Mouse (Mus musculus) lung, postnatal 0 days (tissue): ENCODE measurements at regions not wholly inside any gene's neighbourhood (a gene's known extent, or its start where the extent isn't known, plus 50 kb on each side); places are given as distances from the start of the nearest gene placed in this dataset.

ENCODE experiments used
- ATAC-seq: fragments of 200-750 bp; cut with Nextera tagmentation; 2 replicates; pipeline ENCODE4 v1.8.0; 2017; ENCODE audit warnings: moderate library complexity
- DNase-seq: peaks from one replicate; pipeline ENCODE4 v3.0.0-alpha.2; 2016; ENCODE audit warnings: low spot score
- H3K27ac ChIP-seq: fragments of 300-500 bp; sonication (generic); 2 replicates; pipeline ENCODE4 v1.5.1; 2014; ENCODE audit warnings: antibody characterized with exemption, mild to moderate bottlenecking, low read length, mixed read lengths
- H3K27me3 ChIP-seq: fragments of 300-500 bp; sonication (generic); replicated peaks from 2 replicates; pipeline ENCODE4 v1.6.1; 2014; ENCODE audit warnings: low read length, mixed read lengths; ENCODE audit not compliant: insufficient read depth
- H3K36me3 ChIP-seq: fragments of 300-500 bp; sonication (generic); 2 replicates; pipeline ENCODE4 v1.6.1; 2014; ENCODE audit warnings: low read length, mixed read lengths; ENCODE audit not compliant: insufficient read depth
- H3K4me1 ChIP-seq: fragments of 300-500 bp; sonication (generic); 2 replicates; pipeline ENCODE4 v1.6.1; 2014; ENCODE audit warnings: antibody characterized with exemption, low read depth, low read length, mixed read lengths; ENCODE audit not compliant: insufficient read depth
- H3K4me2 ChIP-seq: fragments of 300-500 bp; sonication (generic); replicated peaks from 2 replicates; pipeline ENCODE4 v1.6.1; 2014; ENCODE audit warnings: low read depth, mild to moderate bottlenecking, low read length, moderate library complexity, mixed read lengths
- H3K4me3 ChIP-seq: fragments of 300-500 bp; sonication (generic); 2 replicates; pipeline ENCODE4 v1.5.1; 2014; ENCODE audit warnings: low read depth, low read length
- H3K9ac ChIP-seq: fragments of 300-500 bp; sonication (generic); replicated peaks from 2 replicates; pipeline ENCODE4 v1.6.1; 2014; ENCODE audit warnings: low read depth, mild to moderate bottlenecking
- H3K9me3 ChIP-seq: fragments of 300-500 bp; sonication (generic); 2 replicates; pipeline ENCODE4 v1.6.1; 2016; ENCODE audit warnings: low read length, mixed read lengths
- CTCF ChIP-seq: IDR thresholded peaks from 2 replicates; pipeline ENCODE4 v1.5.1; 2016; ENCODE audit warnings: antibody characterized with exemption, mild to moderate bottlenecking
- EP300 ChIP-seq: IDR thresholded peaks from 2 replicates; pipeline ENCODE4 v1.6.1; 2016; ENCODE audit warnings: antibody characterized with exemption, mild to moderate bottlenecking, control low read depth
- WGBS: fragments of 180-500 bp; shearing (Covaris S2); extraction: QIAGEN DNeasy Blood & Tissue Kit; methylation state at CpG from one replicate; pipeline ENCODE4 v1.1.7; 2014; 5-methylcytosine and 5-hydroxymethylcytosine counted together

- H3K4me1 ChIP-seq: no peaks in the 10 kb centered on the region
- H3K36me3 ChIP-seq: no peaks in the 10 kb centered on the region
- DNase-seq (no peak), ATAC-seq (no peak)
- no peak overlapping the region for H3K4me2 ChIP-seq
- no peak overlapping the region for H3K9ac ChIP-seq
- TF ChIP-seq CTCF (no peak), EP300 (no peak)
- H3K27me3 ChIP-seq: no peaks in the 10 kb centered on the region
- no peaks in the 10 kb centered on the region for H3K9me3 ChIP-seq
- no peak overlapping the region for H3K4me3 ChIP-seq
- 63% methylated on average over 3 of the region's 3 CpGs for WGBS
- H3K27ac ChIP-seq: no peak overlapping the region
These were observed 572.9 kb upstream of the Vstm2b start for GRCm38 (mm10) chr7:40325188-40325705.

GRCm38 (mm10) chr7:40332455-40332854 lies 565.7 kb upstream of the Vstm2b start:
- DNase-seq: no peak
- Histone ChIP-seq H3K4me1 (no peaks in the 10 kb centered on the region), H3K27me3 (no peaks in the 10 kb centered on the region), H3K36me3 (no peaks in the 10 kb centered on the region), H3K27ac (no peak overlapping the region), H3K4me3 (no peak overlapping the region), H3K4me2 (no peak overlapping the region), H3K9ac (no peak overlapping the region), H3K9me3 (no peaks in the 10 kb centered on the region)
- no peak for ATAC-seq
- WGBS: 54% methylated on average over 4 of the region's 4 CpGs
- TF ChIP-seq CTCF: no peak
- no peak for TF ChIP-seq EP300

GRCm38 (mm10) chr7:40352306-40352705 lies 545.8 kb upstream of the Vstm2b start:
- DNase-seq (no peak), ATAC-seq (no peak)
- Histone ChIP-seq H3K27me3 (no peaks in the 10 kb centered on the region), H3K27ac (no peak overlapping the region), H3K36me3 (no peaks in the 10 kb centered on the region), H3K4me3 (no peak overlapping the region), H3K4me2 (no peak overlapping the region), H3K4me1 (no peaks in the 10 kb centered on the region), H3K9ac (no peak overlapping the region), H3K9me3 (no peaks in the 10 kb centered on the region)
- TF ChIP-seq EP300 (no peak), CTCF (no peak)
- WGBS: 42% methylated on average over 4 of the region's 4 CpGs

GRCm38 (mm10) chr7:40362719-40363118 lies 535.4 kb upstream of the Vstm2b start:
- no peak overlapping the region for H3K4me3 ChIP-seq
- ATAC-seq (no peak), DNase-seq (no peak)
- H3K4me2 ChIP-seq: no peak overlapping the region
- no peaks in the 10 kb centered on the region for H3K36me3 ChIP-seq
- no peaks in the 10 kb centered on the region for H3K9me3 ChIP-seq
- H3K27me3 ChIP-seq: no peaks in the 10 kb centered on the region
- no peak overlapping the region for H3K9ac ChIP-seq
- 12% methylated on average over 2 of the region's 2 CpGs for WGBS
- TF ChIP-seq CTCF (no peak), EP300 (no peak)
- H3K27ac ChIP-seq: no peak overlapping the region
- H3K4me1 ChIP-seq: no peaks in the 10 kb centered on the region

- H3K27me3 ChIP-seq: no peaks in the 10 kb centered on the region
- no peak overlapping the region for H3K27ac ChIP-seq
- ATAC-seq (no peak), DNase-seq (no peak)
- no peak overlapping the region for H3K4me3 ChIP-seq
- H3K4me2 ChIP-seq: no peak overlapping the region
- H3K9me3 ChIP-seq: no peaks in the 10 kb centered on the region
- H3K9ac ChIP-seq: no peak overlapping the region
- TF ChIP-seq CTCF (no peak), EP300 (no peak)
- 86% methylated on average over 2 of the region's 2 CpGs for WGBS
- no peaks in the 10 kb centered on the region for H3K36me3 ChIP-seq
- no peaks in the 10 kb centered on the region for H3K4me1 ChIP-seq
These were observed 525.4 kb upstream of the Vstm2b start for GRCm38 (mm10) chr7:40372713-40373112.

- no peaks in the 10 kb centered on the region for H3K9me3 ChIP-seq
- WGBS: 79% methylated on average over 1 of the region's 1 CpGs
- DNase-seq: no peak
- no peak overlapping the region for H3K27ac ChIP-seq
- H3K36me3 ChIP-seq: no peaks in the 10 kb centered on the region
- H3K4me2 ChIP-seq: no peak overlapping the region
- TF ChIP-seq CTCF (no peak), EP300 (no peak)
- no peak for ATAC-seq
- no peaks in the 10 kb centered on the region for H3K27me3 ChIP-seq
- no peak overlapping the region for H3K4me3 ChIP-seq
- H3K9ac ChIP-seq: no peak overlapping the region
- H3K4me1 ChIP-seq: no peaks in the 10 kb centered on the region
These were observed 520.3 kb upstream of the Vstm2b start for GRCm38 (mm10) chr7:40377839-40378238.

GRCm38 (mm10) chr7:40381244-40381643 lies 516.9 kb upstream of the Vstm2b start:
- Histone ChIP-seq H3K36me3 (no peaks in the 10 kb centered on the region), H3K4me1 (no peaks in the 10 kb centered on the region), H3K27me3 (no peaks in the 10 kb centered on the region), H3K4me2 (no peak overlapping the region), H3K4me3 (no peak overlapping the region), H3K9ac (no peak overlapping the region), H3K27ac (no peak overlapping the region), H3K9me3 (no peaks in the 10 kb centered on the region)
- 86% methylated on average over 3 of the region's 3 CpGs for WGBS
- no peak for DNase-seq
- no peak for ATAC-seq
- TF ChIP-seq EP300 (no peak), CTCF (no peak)
